11 mouse cellular contexts compared by ENCODE assay signal in the genomic region with DNA sequence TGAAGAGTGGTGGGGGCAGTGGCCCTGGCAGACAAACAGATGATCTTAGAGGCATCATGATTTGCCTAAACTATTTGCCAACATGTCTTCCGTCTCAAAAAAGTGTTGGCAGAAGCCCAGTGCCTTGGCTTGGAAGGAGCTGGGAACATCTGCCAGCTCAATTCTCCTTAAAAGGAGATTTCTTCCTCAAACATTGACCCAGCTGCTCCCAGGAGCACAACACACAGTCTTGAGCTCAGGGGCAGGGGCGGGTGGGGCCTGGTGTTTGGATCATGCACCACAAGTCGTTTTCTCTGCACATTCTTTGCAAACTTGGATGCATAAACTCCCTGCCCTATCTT.
DNase-seq lines count a peak whose midpoint lies in the region; ATAC-seq and TF ChIP-seq lines count a peak whose summit lies in the region.
"Had no signal": no experiment of that assay in that cellular context is flagged by ENCODE, and none has a peak within 500 bp of the region (broad histone marks: within the 10 kb centered on the region; RNA-seq: fewer than 3 reads in every experiment).

No protein-coding gene starts in this region.

- H3K27me3 ChIP-seq in kidney, adult 2 months (replicated peaks; ENCODE audit: control insufficient read depth, insufficient read depth, low read length) = no peaks in the 10 kb centered on the region
- no peaks in the 10 kb centered on the region for H3K27me3 ChIP-seq in intestine, embryonic 15.5 days (replicated peaks)
- H3K27me3 ChIP-seq: forebrain, embryonic 13.5 days had no signal

- no peak for TF ChIP-seq CTCF in kidney, adult 2 months (conservative IDR thresholded peaks at IDR 0.05; ENCODE audit: insufficient read depth, insufficient read length, low read depth, low read length)

- no peak overlapping the region for H3K4me2 ChIP-seq in intestine, embryonic 15.5 days (replicated peaks)
- H3K4me2 ChIP-seq: forebrain, embryonic 13.5 days had no signal

- H3K4me1 ChIP-seq in kidney, adult 2 months (ENCODE audit: control insufficient read depth, insufficient read depth, low read length) = no peaks in the 10 kb centered on the region
- H3K4me1 ChIP-seq in intestine, embryonic 15.5 days (replicated peaks) = no peaks in the 10 kb centered on the region
- H3K4me1 ChIP-seq: forebrain, embryonic 13.5 days had no signal

- TF ChIP-seq POLR2A in kidney, adult 2 months (IDR thresholded peaks at IDR 0.05; ENCODE audit: low read depth, low read length) = no peak

- no peak for ATAC-seq in intestine, embryonic 15.5 days
- ATAC-seq: forebrain, embryonic 13.5 days had no signal

- intact Hi-C loops in heart, postnatal 25 days (cut with DNase I) = no loop called here

- 46% methylated on average over 3 of the region's 3 CpGs for WGBS in kidney, adult 2 months
- WGBS in intestine, embryonic 15.5 days = 48% methylated on average over 3 of the region's 3 CpGs

- no peak overlapping the region for H3K9ac ChIP-seq in intestine, embryonic 15.5 days
- H3K9ac ChIP-seq: forebrain, embryonic 13.5 days had no signal

- peak; percentile 48 to 52 for DNase-seq in cerebellum, postnatal 14 days
- DNase-seq in cerebellum, adult 8-10 months = no peak
- peak; percentile 21 for DNase-seq in kidney, adult 2 months
- no peak for DNase-seq in kidney, adult 9 months
- DNase-seq in 3T3-L1 (ENCODE audit: low read depth, low spot score) = peak; percentile 71
- peak; percentile 10 for DNase-seq in heart, postnatal 25 days (ENCODE audit: low spot score)
- no peak for DNase-seq in spleen, adult 18-20 months
- DNase-seq: cerebellum, adult 9-11 months had no signal

- no peaks in the 10 kb centered on the region for H3K9me3 ChIP-seq in intestine, embryonic 15.5 days
- H3K9me3 ChIP-seq: forebrain, embryonic 13.5 days had no signal

- no peaks in the 10 kb centered on the region for H3K36me3 ChIP-seq in kidney, adult 2 months (ENCODE audit: control insufficient read depth, insufficient read depth, low read length)
- no peaks in the 10 kb centered on the region for H3K36me3 ChIP-seq in intestine, embryonic 15.5 days

- no peak overlapping the region for H3K27ac ChIP-seq in kidney, adult 2 months (ENCODE audit: insufficient read depth, low read depth, low read length)
- no peak overlapping the region for H3K27ac ChIP-seq in intestine, embryonic 15.5 days
- H3K27ac ChIP-seq: forebrain, embryonic 13.5 days; left cerebral cortex, adult 2 months had no signal

- no peak overlapping the region for H3K4me3 ChIP-seq in kidney, adult 2 months (ENCODE audit: insufficient read depth, low read depth, low read length)
- no peak overlapping the region for H3K4me3 ChIP-seq in intestine, embryonic 15.5 days (replicated peaks)
- H3K4me3 ChIP-seq: forebrain, embryonic 13.5 days; left cerebral cortex, adult 2 months had no signal

Comparison
In these comparisons a context has a peak if more than half of its experiments do, and no peak if none do; other contexts are left out.
1. DNase-seq: peak in cerebellum, postnatal 14 days (2 of 2), kidney, adult 2 months (single experiment), 3T3-L1 (single experiment) and heart, postnatal 25 days (single experiment); none in cerebellum, adult 8-10 months (single experiment), kidney, adult 9 months (single experiment) and spleen, adult 18-20 months (0 of 2).